26 mouse cellular contexts compared by ENCODE assay signal in genomic region chr11:71658346-71658745, GRCm38 (mm10).
DNase-seq lines count a peak whose midpoint lies in the region; ATAC-seq and TF ChIP-seq lines count a peak whose summit lies in the region.
"Had no signal": no experiment of that assay in that cellular context is flagged by ENCODE, and none has a peak within 500 bp of the region (broad histone marks: within the 10 kb centered on the region; RNA-seq: fewer than 3 reads in every experiment).

No protein-coding gene starts in this region.

- peak; percentile 33 for DNase-seq in heart, adult 11 months
- no peak for DNase-seq in heart, postnatal 14 days
- no peak for DNase-seq in layer of hippocampus, adult 2 months (ENCODE audit: low spot score in 2 of 2)
- no peak for DNase-seq in layer of hippocampus, postnatal 10 days (ENCODE audit: low spot score in 2 of 2)
- peak; percentile 74 for DNase-seq in retina, postnatal 1 day
- DNase-seq in retina, embryonic 14.5 days (ENCODE audit: low spot score), result no peak
- peak; percentile 40 for DNase-seq in telencephalon, adult 2 months (ENCODE audit: low read depth, low spot score)
- no peak for DNase-seq in forebrain, postnatal 0 days
- DNase-seq: adrenal gland, adult 2 months; adrenal gland, postnatal 10 days; adrenal gland, postnatal 25 days; B cell, adult 2 months; cerebellum, adult 11-12 months; cerebellum, adult 2 months; cerebellum, adult 9-10 months; cerebellum, postnatal 10 days; cerebellum, postnatal 25 days had no signal

- WGBS in forebrain, postnatal 0 days, result 55% methylated on average over 2 of the region's 2 CpGs

- no peaks in the 10 kb centered on the region for H3K27me3 ChIP-seq in forebrain, postnatal 0 days (ENCODE audit: insufficient read depth, low read length)
- H3K27me3 ChIP-seq: embryonic facial prominence, embryonic 13.5 days; embryonic facial prominence, embryonic 15.5 days; forebrain, embryonic 12.5 days had no signal

- no peak for TF ChIP-seq CTCF in layer of hippocampus, adult 2 months (conservative IDR thresholded peaks at IDR 0.05)
- TF ChIP-seq CTCF in forebrain, postnatal 0 days (IDR thresholded peaks at IDR 0.05; ENCODE audit: low read depth), result no peak

- no peaks in the 10 kb centered on the region for H3K4me1 ChIP-seq in forebrain, postnatal 0 days (ENCODE audit: insufficient read depth)
- H3K4me1 ChIP-seq: embryonic facial prominence, embryonic 13.5 days; embryonic facial prominence, embryonic 15.5 days; forebrain, embryonic 10.5 days; forebrain, embryonic 12.5 days had no signal

- no peaks in the 10 kb centered on the region for H3K36me3 ChIP-seq in forebrain, postnatal 0 days (ENCODE audit: insufficient read depth)
- H3K36me3 ChIP-seq: embryonic facial prominence, embryonic 13.5 days; embryonic facial prominence, embryonic 15.5 days; forebrain, embryonic 10.5 days; forebrain, embryonic 12.5 days; G1E had no signal

- peak overlapping the region; percentile 61; the same call in 1 of the 2 replicates for H3K27ac ChIP-seq in layer of hippocampus, adult 2 months
- H3K27ac ChIP-seq in forebrain, postnatal 0 days (ENCODE audit: low read depth, low read length), result no peak overlapping the region
- H3K27ac ChIP-seq: embryonic facial prominence, embryonic 13.5 days; embryonic facial prominence, embryonic 15.5 days; forebrain, embryonic 10.5 days; forebrain, embryonic 12.5 days had no signal

- H3K9ac ChIP-seq in forebrain, postnatal 0 days, result no peak overlapping the region
- H3K9ac ChIP-seq: embryonic facial prominence, embryonic 13.5 days; embryonic facial prominence, embryonic 15.5 days; forebrain, embryonic 12.5 days had no signal

- ATAC-seq in forebrain, postnatal 0 days, result no peak
- ATAC-seq: CD4-positive, CD25-positive, alpha-beta regulatory T cell, adult 4 months; forebrain, embryonic 14.5 days; forebrain, embryonic 16.5 days had no signal

- intact Hi-C loops in heart, postnatal 14 days (cut with DNase I), result no loop called here

- H3K9me3 ChIP-seq in forebrain, postnatal 0 days (ENCODE audit: low read length), result no peaks in the 10 kb centered on the region
- H3K9me3 ChIP-seq: embryonic facial prominence, embryonic 13.5 days; embryonic facial prominence, embryonic 15.5 days; forebrain, embryonic 10.5 days; forebrain, embryonic 12.5 days had no signal

- H3K4me2 ChIP-seq in forebrain, postnatal 0 days (ENCODE audit: low read depth), result no peak overlapping the region
- H3K4me2 ChIP-seq: embryonic facial prominence, embryonic 13.5 days; embryonic facial prominence, embryonic 15.5 days; forebrain, embryonic 12.5 days had no signal

- no peak overlapping the region for H3K4me3 ChIP-seq in layer of hippocampus, adult 2 months
- no peak overlapping the region for H3K4me3 ChIP-seq in forebrain, postnatal 0 days (ENCODE audit: low read depth, low read length)
- H3K4me3 ChIP-seq: embryonic facial prominence, embryonic 13.5 days; embryonic facial prominence, embryonic 15.5 days; erythroblast, embryonic 14.5 days; forebrain, embryonic 10.5 days; forebrain, embryonic 12.5 days had no signal

Comparison
In these comparisons a context has a peak if more than half of its experiments do, and no peak if none do; other contexts are left out.
1. DNase-seq: peak in heart, adult 11 months (single experiment), retina, postnatal 1 day (single experiment) and telencephalon, adult 2 months (single experiment); none in heart, postnatal 14 days (0 of 2), layer of hippocampus, adult 2 months (0 of 2), layer of hippocampus, postnatal 10 days (0 of 2), retina, embryonic 14.5 days (single experiment) and forebrain, postnatal 0 days (single experiment).